Mouse (Mus musculus) embryonic facial prominence, embryonic 14.5 days (tissue): Measurements from ENCODE around the gene Card19. TPM values are rescaled to one million over a fixed set of nuclear protein-coding genes. Genes with fewer than 3 reads are reported as not detected.

ENCODE experiments used
- ATAC-seq: fragments of 200-750 bp; cut with Nextera tagmentation; 2 replicates; pipeline ENCODE4 v1.8.0; 2017; ENCODE audit warnings: low read depth, moderate number of reproducible peaks, moderate TSS enrichment
- DNase-seq: peaks from one replicate; pipeline ENCODE4 v3.0.0-alpha.2; 2015; ENCODE audit warnings: low spot score
- H3K27ac ChIP-seq: fragments of 300-500 bp; sonication (generic); replicated peaks from 2 replicates; pipeline ENCODE4 v1.5.1; 2014; ENCODE audit warnings: low read depth, mild to moderate bottlenecking, low read length, moderate library complexity
- H3K27me3 ChIP-seq: fragments of 300-500 bp; sonication (generic); replicated peaks from 2 replicates; pipeline ENCODE4 v1.6.1; 2014; ENCODE audit warnings: low read length; ENCODE audit not compliant: control insufficient read depth, insufficient read depth
- H3K36me3 ChIP-seq: fragments of 300-500 bp; sonication (generic); 2 replicates; pipeline ENCODE4 v1.6.1; 2014; ENCODE audit warnings: low read length, mixed read lengths; ENCODE audit not compliant: control insufficient read depth, insufficient read depth
- H3K4me1 ChIP-seq: fragments of 300-500 bp; sonication (generic); 2 replicates; pipeline ENCODE4 v1.6.1; 2014; ENCODE audit warnings: antibody characterized with exemption, low read length; ENCODE audit not compliant: control insufficient read depth, insufficient read depth
- H3K4me2 ChIP-seq: fragments of 300-500 bp; sonication (generic); 2 replicates; pipeline ENCODE4 v1.6.1; 2014; ENCODE audit warnings: low read depth, mild to moderate bottlenecking, low read length, moderate library complexity, mixed read lengths
- H3K4me3 ChIP-seq: fragments of 300-500 bp; sonication (generic); 2 replicates; pipeline ENCODE4 v1.5.1; 2014; ENCODE audit warnings: low read depth, mild to moderate bottlenecking, low read length
- H3K9ac ChIP-seq: fragments of 300-500 bp; sonication (generic); 2 replicates; pipeline ENCODE4 v1.6.1; 2014; ENCODE audit warnings: low read depth, mild to moderate bottlenecking, low read length, moderate library complexity, mixed read lengths
- H3K9me3 ChIP-seq: fragments of 300-500 bp; sonication (generic); 2 replicates; pipeline ENCODE4 v1.6.1; 2016; ENCODE audit warnings: low read length; ENCODE audit not compliant: control insufficient read depth
- WGBS: fragments of 180-500 bp; shearing (Covaris S2); extraction: QIAGEN DNeasy Blood & Tissue Kit; methylation state at CpG from one replicate; pipeline ENCODE4 v1.1.7; 2014; 5-methylcytosine and 5-hydroxymethylcytosine counted together
- polyA plus RNA-seq: library from polyadenylated mRNA; unstranded; fragments of >200 nt; fragmentation: Nextera tagmentation; extraction: Ambion mirVana; gene quantifications from 2 replicates; pipeline ENCODE4 v1.2.1, GENCODE M21; 2014

Gene Card19
- 65.1 and 68.7 TPM in 2 replicates for polyA plus RNA-seq

DNA sequence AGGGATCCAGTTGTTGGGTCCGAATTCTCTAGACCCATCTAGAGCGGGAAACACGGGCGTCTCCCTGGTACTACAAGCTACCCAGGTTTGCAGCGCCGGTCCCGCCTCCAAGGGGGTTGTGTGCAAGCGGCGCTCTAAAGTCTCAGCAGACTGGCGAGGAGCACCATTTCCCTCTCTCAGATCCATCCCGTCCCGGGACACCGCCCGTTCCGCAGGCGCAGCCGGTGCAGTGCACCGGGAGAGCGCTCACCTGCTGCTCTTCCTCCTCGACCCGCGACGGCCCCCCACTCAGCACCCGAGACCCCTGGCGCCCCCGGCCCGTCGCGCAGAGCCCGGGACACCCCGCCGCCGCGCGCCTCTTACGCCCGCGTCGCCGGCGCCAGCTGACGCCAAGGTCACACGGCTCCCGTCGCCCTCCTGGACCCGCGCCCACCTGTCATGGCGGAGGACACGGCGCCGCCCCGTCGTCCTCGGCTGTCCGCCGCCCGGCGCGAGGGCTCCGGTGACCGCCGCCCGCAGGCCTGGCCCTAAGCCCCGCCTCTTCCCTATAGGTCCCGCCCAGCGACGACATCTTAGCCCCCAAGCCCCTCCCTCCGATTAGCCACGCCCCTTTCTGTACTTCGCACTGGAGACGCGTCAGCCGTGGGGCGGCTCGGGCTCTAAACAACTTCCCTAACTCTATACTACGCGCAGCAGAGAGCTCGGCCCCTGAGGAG lies at the start of gene Card19:
TSS of gene Card19 (minus strand) at position 534 of the 716 bp plus-strand sequence.
- ATAC-seq (peak; percentile 91), DNase-seq (peak; percentile 98)
- peak within 1 kb of the TSS; percentile 87 for H3K9ac ChIP-seq
- H3K36me3 ChIP-seq: no peaks in the 10 kb centered on the region
- WGBS: under 1% methylated on average over 26 of the region's 78 CpGs
- H3K27ac ChIP-seq: peak within 1 kb of the TSS; percentile 78
- no peaks in the 10 kb centered on the region for H3K9me3 ChIP-seq
- no peaks in the 10 kb centered on the region for H3K27me3 ChIP-seq
- H3K4me2 ChIP-seq: peak within 1 kb of the TSS; percentile 87
- peak within 1 kb of the TSS; percentile 92 for H3K4me3 ChIP-seq
- H3K4me1 ChIP-seq: peaks cover 35% of the 10 kb centered on the region

DNA sequence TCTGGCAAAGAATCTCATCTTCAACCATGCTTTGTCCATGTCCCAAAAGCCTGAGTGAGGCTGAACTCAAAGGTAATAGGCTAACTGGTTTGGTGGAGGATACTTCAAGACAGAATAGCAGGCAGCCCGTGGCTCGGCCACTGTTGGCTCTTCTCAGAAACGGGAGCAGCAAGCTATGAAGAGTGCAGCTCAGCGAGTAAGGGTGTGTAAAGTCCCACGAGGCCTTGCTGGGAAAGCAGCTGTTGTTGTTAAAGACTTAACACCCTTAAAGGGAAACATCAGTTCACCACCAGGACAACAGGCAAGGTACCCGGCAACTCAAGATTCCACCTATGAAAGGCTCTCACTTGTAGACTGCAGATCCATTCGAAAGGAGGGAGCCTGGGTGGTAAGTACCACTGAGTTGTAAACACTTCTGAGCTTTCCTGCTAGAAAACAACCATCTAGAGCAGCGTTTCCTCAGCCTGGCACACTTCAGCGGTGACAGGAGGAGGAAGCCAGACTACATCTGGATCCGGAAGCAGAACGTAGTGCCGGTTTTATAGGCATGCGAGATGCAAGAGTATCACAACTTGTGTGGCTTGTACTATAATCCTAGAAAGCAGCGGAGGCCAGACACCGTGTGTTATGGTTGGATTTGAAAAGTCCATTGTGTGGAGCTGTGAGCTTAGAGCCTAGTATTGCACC lies 44.3 kb upstream of the Card19 start:
- no peak for ATAC-seq
- 70% methylated on average over 15 of the region's 15 CpGs for WGBS
- no peaks in the 10 kb centered on the region for H3K4me1 ChIP-seq

DNA sequence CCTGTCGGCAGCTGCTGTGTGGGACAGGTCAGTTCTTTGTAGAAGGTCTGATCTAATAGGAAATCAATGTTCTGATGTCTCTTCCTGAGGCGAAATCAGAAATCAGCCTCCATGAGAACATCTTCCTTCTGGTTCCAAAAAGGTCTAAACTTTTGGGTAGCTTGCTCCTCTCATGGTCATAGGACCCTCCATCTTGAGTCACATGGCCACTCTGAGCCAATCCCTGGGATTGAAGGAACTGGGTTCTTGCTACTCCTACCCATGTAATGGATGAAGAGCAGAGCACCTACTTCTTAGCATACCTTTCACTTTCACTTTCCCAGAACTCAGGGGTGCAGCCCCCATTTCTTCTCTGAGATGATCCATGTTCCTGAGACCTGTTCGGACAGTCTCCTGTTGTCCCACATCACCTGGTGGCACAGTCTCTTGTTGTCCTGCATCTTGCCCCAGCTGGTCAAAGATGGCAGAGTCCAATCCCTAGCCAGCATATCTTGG lies 42.0 kb upstream of the Card19 start:
- Histone ChIP-seq H3K4me1 (no peaks in the 10 kb centered on the region), H3K36me3 (no peaks in the 10 kb centered on the region), H3K27me3 (no peaks in the 10 kb centered on the region), H3K9ac (no peak overlapping the region), H3K9me3 (no peaks in the 10 kb centered on the region), H3K4me3 (no peak overlapping the region), H3K4me2 (no peak overlapping the region), H3K27ac (0 out of 2 replicates have a peak overlapping the region, but pooled peaks have one; percentile 8)
- no peak for ATAC-seq
- 57% methylated on average over 3 of the region's 3 CpGs for WGBS
- DNase-seq: no peak

More for the DNA sequence above, 44.3 kb upstream of the Card19 start:
- H3K36me3 ChIP-seq: no peaks in the 10 kb centered on the region
- no peak for DNase-seq
- no peak overlapping the region for H3K4me3 ChIP-seq
- H3K9ac ChIP-seq: no peak overlapping the region
- H3K27me3 ChIP-seq: no peaks in the 10 kb centered on the region
- no peak overlapping the region for H3K27ac ChIP-seq
- no peaks in the 10 kb centered on the region for H3K9me3 ChIP-seq
- H3K4me2 ChIP-seq: no peak overlapping the region

DNA sequence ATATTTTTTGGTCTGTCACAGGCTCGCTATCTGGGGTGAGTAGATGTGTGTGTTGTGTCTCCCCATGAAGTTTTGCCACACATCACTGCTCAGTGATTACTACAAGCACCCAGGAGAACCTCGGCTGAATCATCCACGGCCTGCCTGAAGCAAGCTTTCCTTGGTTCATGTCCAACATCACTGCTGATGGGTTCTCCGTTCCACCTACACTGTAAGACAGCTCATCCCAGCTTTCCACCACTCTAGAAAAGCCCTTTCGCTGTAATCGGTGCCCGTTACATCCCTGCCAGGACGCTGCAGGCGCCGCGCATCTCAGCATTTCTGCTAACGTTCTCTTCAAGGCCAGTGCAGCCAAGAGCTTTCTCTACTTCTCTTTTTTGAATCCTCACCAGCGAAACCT lies 36.9 kb upstream of the Card19 start:
- 87% methylated on average over 13 of the region's 13 CpGs for WGBS
- no peaks in the 10 kb centered on the region for H3K9me3 ChIP-seq
- H3K4me3 ChIP-seq: no peak overlapping the region
- ATAC-seq: no peak
- no peak overlapping the region for H3K9ac ChIP-seq
- no peak overlapping the region for H3K4me2 ChIP-seq
- no peak for DNase-seq
- H3K4me1 ChIP-seq: peaks cover 6% of the 10 kb centered on the region; the same call in 1 of the 2 replicates
- H3K27me3 ChIP-seq: peaks cover 13% of the 10 kb centered on the region; the same call in 1 of the 2 replicates
- no peak overlapping the region for H3K27ac ChIP-seq
- no peaks in the 10 kb centered on the region for H3K36me3 ChIP-seq

DNA sequence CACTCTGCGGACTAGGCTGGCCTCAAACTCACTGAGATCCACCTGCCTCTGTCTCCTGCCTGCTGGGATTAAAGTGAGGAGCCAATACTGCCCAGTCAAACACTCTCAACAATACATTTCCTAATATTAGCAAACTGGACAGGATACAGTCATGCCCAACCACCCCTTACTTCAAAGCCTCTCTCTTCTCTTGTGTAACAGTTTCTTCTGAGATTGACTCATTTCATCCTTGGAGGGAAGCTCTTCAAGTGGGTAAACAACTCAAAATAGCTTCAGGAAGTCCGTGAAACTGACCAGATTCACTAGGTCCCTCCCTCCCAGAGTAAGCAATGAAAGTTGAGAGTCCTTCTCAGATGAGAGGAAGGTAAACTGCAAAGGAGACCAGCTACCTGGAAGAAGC lies 36.3 kb upstream of the Card19 start:
- WGBS: 81% methylated on average over 2 of the region's 2 CpGs

DNA sequence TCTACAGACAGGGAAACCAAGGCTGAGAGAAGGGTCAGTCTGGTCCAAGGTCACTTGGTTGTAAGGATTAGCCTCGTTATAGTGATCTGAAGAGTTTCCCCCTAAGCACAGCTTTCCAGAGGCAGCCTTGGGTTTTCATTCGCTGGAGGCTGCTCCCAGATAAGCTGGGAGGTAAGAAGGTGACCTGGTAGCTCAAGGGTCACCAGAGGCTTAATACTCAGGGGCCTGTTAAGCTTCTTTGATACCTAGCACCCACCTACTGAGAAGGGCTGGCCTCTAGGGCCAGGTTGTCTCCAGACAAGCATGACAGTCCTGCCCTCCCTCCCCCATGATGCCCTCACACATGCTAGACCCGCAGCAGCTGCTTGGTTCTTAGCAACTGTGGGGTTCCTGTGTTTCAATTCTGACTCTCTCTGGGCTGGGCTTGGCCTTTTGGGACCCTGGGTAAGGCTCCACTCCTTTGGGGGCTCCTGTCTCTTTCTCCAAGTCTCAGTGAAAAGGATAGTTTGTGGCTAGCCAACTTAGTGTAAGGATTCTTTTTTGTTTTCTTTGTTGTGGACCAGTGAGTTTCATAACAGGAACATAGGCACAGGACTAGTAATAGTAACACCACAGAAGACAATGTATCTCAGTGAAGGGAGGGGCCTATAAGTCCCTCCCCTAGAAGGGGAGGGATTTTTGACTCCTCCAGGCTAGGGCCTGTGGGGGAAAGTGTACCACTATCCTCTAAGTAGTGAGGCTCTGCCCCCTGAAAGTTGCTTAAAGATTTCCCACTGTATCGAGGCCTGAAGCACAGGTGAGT lies 35.1 kb upstream of the Card19 start:
- Histone ChIP-seq H3K9me3 (no peaks in the 10 kb centered on the region), H3K9ac (no peak overlapping the region), H3K4me3 (no peak overlapping the region), H3K36me3 (no peaks in the 10 kb centered on the region), H3K4me2 (no peak overlapping the region), H3K27ac (no peak overlapping the region), H3K4me1 (peaks cover 6% of the 10 kb centered on the region; the same call in 1 of the 2 replicates), H3K27me3 (peaks cover 29% of the 10 kb centered on the region)
- ATAC-seq (no peak), DNase-seq (no peak)
- WGBS: 28% methylated on average over 4 of the region's 4 CpGs

More for the DNA sequence above, 36.3 kb upstream of the Card19 start:
- Histone ChIP-seq H3K9me3 (no peaks in the 10 kb centered on the region), H3K4me2 (no peak overlapping the region), H3K27ac (no peak overlapping the region), H3K27me3 (peaks cover 19% of the 10 kb centered on the region), H3K4me3 (no peak overlapping the region), H3K36me3 (no peaks in the 10 kb centered on the region), H3K4me1 (peaks cover 6% of the 10 kb centered on the region; the same call in 1 of the 2 replicates), H3K9ac (no peak overlapping the region)
- no peak for ATAC-seq
- DNase-seq: no peak

DNA sequence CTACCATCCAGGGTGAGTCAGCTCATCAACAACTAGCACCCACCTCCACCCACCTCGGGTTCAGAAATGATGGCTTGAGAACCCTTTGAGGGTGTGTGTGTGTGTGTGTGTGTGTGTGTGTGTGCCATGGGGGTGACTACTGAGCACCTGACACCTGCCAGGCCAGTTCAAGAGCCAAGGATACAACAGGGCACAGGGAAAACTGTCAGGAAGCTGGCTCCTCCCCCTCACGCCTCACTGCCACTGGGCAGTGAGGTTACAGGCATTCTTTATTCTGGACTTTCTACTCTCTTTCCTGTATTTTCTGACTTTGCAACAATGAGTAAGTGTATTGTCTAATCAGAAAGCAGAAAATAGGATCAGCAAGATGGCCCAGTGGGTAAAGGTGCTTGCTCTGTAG lies 33.8 kb upstream of the Card19 start:
- H3K27me3 ChIP-seq: peaks cover 29% of the 10 kb centered on the region
- H3K4me1 ChIP-seq: peaks cover 6% of the 10 kb centered on the region; the same call in 1 of the 2 replicates
- WGBS: 65% methylated on average over 2 of the region's 2 CpGs
- DNase-seq: no peak
- no peaks in the 10 kb centered on the region for H3K36me3 ChIP-seq
- no peak overlapping the region for H3K27ac ChIP-seq
- no peaks in the 10 kb centered on the region for H3K9me3 ChIP-seq
- ATAC-seq: no peak
- H3K9ac ChIP-seq: no peak overlapping the region
- H3K4me3 ChIP-seq: no peak overlapping the region
- no peak overlapping the region for H3K4me2 ChIP-seq

DNA sequence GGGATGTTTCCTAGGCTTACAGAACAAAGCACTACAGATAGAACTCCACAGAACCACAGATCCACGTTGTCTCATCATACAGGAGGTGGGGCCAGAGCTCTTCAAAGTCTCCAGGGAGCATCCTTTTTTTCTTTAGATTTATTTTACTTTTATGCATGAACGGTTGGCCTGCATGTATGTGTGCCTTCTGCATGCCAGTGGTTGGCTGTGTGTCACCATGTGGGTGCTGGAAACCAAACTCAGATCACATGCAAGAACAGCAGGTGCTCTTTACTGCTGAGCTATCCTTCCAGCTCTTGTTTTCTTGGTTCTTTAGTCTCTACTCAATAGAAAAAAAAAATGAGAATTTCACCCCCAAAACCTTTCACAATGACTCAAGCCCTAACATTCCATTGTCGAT lies 33.1 kb upstream of the Card19 start:
- DNase-seq: no peak
- H3K27ac ChIP-seq: no peak overlapping the region
- 43% methylated on average over 3 of the region's 3 CpGs for WGBS
- H3K27me3 ChIP-seq: peaks cover 29% of the 10 kb centered on the region
- no peak overlapping the region for H3K9ac ChIP-seq
- no peaks in the 10 kb centered on the region for H3K9me3 ChIP-seq
- H3K4me1 ChIP-seq: peaks cover 6% of the 10 kb centered on the region; the same call in 1 of the 2 replicates
- H3K4me2 ChIP-seq: no peak overlapping the region
- no peak overlapping the region for H3K4me3 ChIP-seq
- ATAC-seq: no peak
- no peaks in the 10 kb centered on the region for H3K36me3 ChIP-seq
